Mouse (Mus musculus): ENCODE measurements at regions not wholly inside any gene's neighbourhood (a gene's known extent, or its start where the extent isn't known, plus 50 kb on each side); places are given as distances from the start of the nearest gene placed in this dataset.

DNA sequence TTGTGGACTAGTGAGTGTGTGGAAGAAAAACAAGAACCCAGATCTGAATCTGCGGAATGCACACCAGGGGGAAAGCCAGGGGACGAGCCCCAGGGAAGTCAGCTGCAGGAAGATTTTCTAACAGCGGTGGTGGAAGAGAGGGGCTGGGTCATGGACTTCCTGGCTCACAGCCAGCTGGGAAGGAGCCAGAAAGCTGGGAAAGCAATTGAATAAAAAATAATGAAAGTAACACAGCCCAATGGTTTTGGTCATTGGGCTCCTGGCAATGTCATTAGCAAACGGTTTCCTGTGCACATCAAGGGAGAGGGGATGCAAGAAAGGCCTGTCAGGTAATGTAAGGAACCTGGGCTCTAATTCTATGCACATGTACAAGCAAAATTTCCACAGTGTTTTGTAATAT, 273.9 kb upstream of the Klf12 start:
- Histone ChIP-seq H3K4me3 (no peak overlapping the region), H3K27me3 (ENCODE audit: control insufficient read depth, insufficient read depth, insufficient read length) (no peaks in the 10 kb centered on the region), H3ac (ENCODE audit: control insufficient read depth, insufficient read length) (no peak overlapping the region), H3K36me3 (ENCODE audit: control insufficient read depth, insufficient read depth) (no peaks in the 10 kb centered on the region), H3K79me2 (ENCODE audit: control insufficient read depth, insufficient read depth) (no peaks in the 10 kb centered on the region), H3K4me2 (ENCODE audit: low read depth) (no peak overlapping the region)
- TF ChIP-seq SRF (IDR thresholded peaks at IDR 0.05; ENCODE audit: control insufficient read depth, insufficient read length, low read depth) (no peak), MYOD1 (IDR thresholded peaks at IDR 0.05; ENCODE audit: control insufficient read depth in 1 of 3, insufficient read length in 2 of 3, low read depth in 2 of 3) (no peak), CEBPB (IDR thresholded peaks at IDR 0.05; ENCODE audit: insufficient read depth, poor library complexity, severe bottlenecking) (no peak), TCF3 (IDR thresholded peaks at IDR 0.05; ENCODE audit: insufficient read length, low read depth) (no peak), REST (IDR thresholded peaks at IDR 0.05; ENCODE audit: insufficient read depth, insufficient read length) (no peak), E2F4 (IDR thresholded peaks at IDR 0.05; ENCODE audit: insufficient read depth) (no peak), MYOG (IDR thresholded peaks at IDR 0.05; ENCODE audit: control insufficient read depth in 1 of 3, insufficient read depth in 1 of 3, insufficient read length in 2 of 3, low read depth in 2 of 3) (no peak), USF1 (IDR thresholded peaks at IDR 0.05; ENCODE audit: low read depth) (no peak), MAX (IDR thresholded peaks at IDR 0.05; ENCODE audit: low read depth) (no peak), POLR2AphosphoS2 (IDR thresholded peaks at IDR 0.05; ENCODE audit: insufficient read length, low read depth) (no peak), TCF12 (IDR thresholded peaks at IDR 0.05; ENCODE audit: insufficient read depth, poor library complexity, severe bottlenecking) (no peak), POLR2A (IDR thresholded peaks at IDR 0.05; ENCODE audit: insufficient read length, low read depth) (no peak)

DNA sequence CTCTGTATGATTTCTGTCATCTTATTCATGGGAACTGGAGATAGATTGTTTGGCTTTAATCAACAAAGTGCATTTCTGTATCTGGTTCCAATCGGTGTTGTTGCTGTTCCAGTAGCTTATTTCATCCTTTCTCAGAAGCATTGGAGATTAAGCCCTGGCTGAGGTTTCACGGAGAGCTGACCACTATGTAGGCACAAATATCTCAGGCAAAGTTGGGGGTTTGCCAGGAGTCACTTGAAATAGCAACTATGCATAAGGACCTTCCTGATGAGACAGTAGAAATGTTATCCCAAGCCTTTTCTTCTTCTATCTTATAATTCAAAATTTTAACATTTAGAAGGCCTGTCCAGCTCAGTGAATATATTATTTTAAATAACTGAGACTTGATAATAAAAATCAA, 268.0 kb upstream of the Klf12 start:
- H3K36me3 ChIP-seq (ENCODE audit: control insufficient read depth, insufficient read depth), result no peaks in the 10 kb centered on the region
- no peaks in the 10 kb centered on the region for H3K27me3 ChIP-seq (ENCODE audit: control insufficient read depth, insufficient read depth, insufficient read length)
- H3K4me3 ChIP-seq, result no peak overlapping the region
- H3K4me2 ChIP-seq (ENCODE audit: low read depth), result no peak overlapping the region
- H3ac ChIP-seq (ENCODE audit: control insufficient read depth, insufficient read length), result no peak overlapping the region
- TF ChIP-seq POLR2A (IDR thresholded peaks at IDR 0.05; ENCODE audit: insufficient read length, low read depth), result no peak
- no peak for TF ChIP-seq E2F4 (IDR thresholded peaks at IDR 0.05; ENCODE audit: insufficient read depth)
- no peak for TF ChIP-seq TCF12 (IDR thresholded peaks at IDR 0.05; ENCODE audit: insufficient read depth, poor library complexity, severe bottlenecking)
- no peak for TF ChIP-seq MAX (IDR thresholded peaks at IDR 0.05; ENCODE audit: low read depth)
- no peak for TF ChIP-seq MYOG (IDR thresholded peaks at IDR 0.05; ENCODE audit: control insufficient read depth in 1 of 3, insufficient read depth in 1 of 3, insufficient read length in 2 of 3, low read depth in 2 of 3)
- no peak for TF ChIP-seq REST (IDR thresholded peaks at IDR 0.05; ENCODE audit: insufficient read depth, insufficient read length)
- no peak for TF ChIP-seq POLR2AphosphoS2 (IDR thresholded peaks at IDR 0.05; ENCODE audit: insufficient read length, low read depth)
- TF ChIP-seq MYOD1 (IDR thresholded peaks at IDR 0.05; ENCODE audit: control insufficient read depth in 1 of 3, insufficient read length in 2 of 3, low read depth in 2 of 3), result no peak
- no peak for TF ChIP-seq CEBPB (IDR thresholded peaks at IDR 0.05; ENCODE audit: insufficient read depth, poor library complexity, severe bottlenecking)
- H3K79me2 ChIP-seq (ENCODE audit: control insufficient read depth, insufficient read depth), result no peaks in the 10 kb centered on the region

GRCm38 (mm10) chr14:100550266-100550665, 265.8 kb upstream of the Klf12 start:
- Histone ChIP-seq H3K36me3 (ENCODE audit: control insufficient read depth, insufficient read depth) (no peaks in the 10 kb centered on the region), H3K4me2 (ENCODE audit: low read depth) (no peak overlapping the region), H3ac (ENCODE audit: control insufficient read depth, insufficient read length) (no peak overlapping the region), H3K4me3 (no peak overlapping the region), H3K79me2 (ENCODE audit: control insufficient read depth, insufficient read depth) (no peaks in the 10 kb centered on the region), H3K27me3 (ENCODE audit: control insufficient read depth, insufficient read depth, insufficient read length) (no peaks in the 10 kb centered on the region)
- no peak for TF ChIP-seq TCF3 (IDR thresholded peaks at IDR 0.05; ENCODE audit: insufficient read length, low read depth)
- TF ChIP-seq TCF12 (IDR thresholded peaks at IDR 0.05; ENCODE audit: insufficient read depth, poor library complexity, severe bottlenecking), result no peak
- no peak for TF ChIP-seq MYOG (IDR thresholded peaks at IDR 0.05; ENCODE audit: control insufficient read depth in 1 of 3, insufficient read depth in 1 of 3, insufficient read length in 2 of 3, low read depth in 2 of 3)
- no peak for TF ChIP-seq SRF (IDR thresholded peaks at IDR 0.05; ENCODE audit: control insufficient read depth, insufficient read length, low read depth)
- no peak for TF ChIP-seq MYOD1 (IDR thresholded peaks at IDR 0.05; ENCODE audit: control insufficient read depth in 1 of 3, insufficient read length in 2 of 3, low read depth in 2 of 3)
- TF ChIP-seq USF1 (IDR thresholded peaks at IDR 0.05; ENCODE audit: low read depth), result no peak
- TF ChIP-seq E2F4 (IDR thresholded peaks at IDR 0.05; ENCODE audit: insufficient read depth), result no peak
- no peak for TF ChIP-seq POLR2AphosphoS2 (IDR thresholded peaks at IDR 0.05; ENCODE audit: insufficient read length, low read depth)
- no peak for TF ChIP-seq POLR2A (IDR thresholded peaks at IDR 0.05; ENCODE audit: insufficient read length, low read depth)
- no peak for TF ChIP-seq MAX (IDR thresholded peaks at IDR 0.05; ENCODE audit: low read depth)
- TF ChIP-seq REST (IDR thresholded peaks at IDR 0.05; ENCODE audit: insufficient read depth, insufficient read length), result no peak
- no peak for TF ChIP-seq CEBPB (IDR thresholded peaks at IDR 0.05; ENCODE audit: insufficient read depth, poor library complexity, severe bottlenecking)

DNA sequence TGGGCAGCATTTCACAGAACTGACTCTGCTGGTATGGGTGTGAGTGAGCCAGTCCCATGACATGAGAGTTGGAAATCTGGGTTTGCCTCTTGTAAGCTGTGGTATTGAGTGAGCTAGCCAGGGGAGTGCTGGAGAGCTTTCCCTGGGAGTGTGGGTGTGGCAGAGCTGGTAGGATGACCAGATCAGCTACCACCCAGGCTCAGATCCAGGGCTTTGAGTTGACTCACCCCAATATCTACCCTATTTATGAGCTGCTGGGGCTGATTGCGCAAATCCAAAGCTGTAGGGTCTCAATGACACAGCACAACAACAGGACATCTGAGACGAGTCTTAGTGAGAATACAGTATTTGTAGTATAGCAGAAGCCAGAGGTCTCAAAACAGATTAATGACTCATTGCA, 245.7 kb upstream of the Klf12 start:
- Histone ChIP-seq H3K36me3 (ENCODE audit: control insufficient read depth, insufficient read depth) (no peaks in the 10 kb centered on the region), H3ac (ENCODE audit: control insufficient read depth, insufficient read length) (no peak overlapping the region)
- TF ChIP-seq CEBPB (IDR thresholded peaks at IDR 0.05; ENCODE audit: insufficient read depth, poor library complexity, severe bottlenecking) (peak; percentile 66), MYOD1 (IDR thresholded peaks at IDR 0.05; ENCODE audit: control insufficient read depth in 1 of 3, insufficient read length in 2 of 3, low read depth in 2 of 3) (no peak)

DNA sequence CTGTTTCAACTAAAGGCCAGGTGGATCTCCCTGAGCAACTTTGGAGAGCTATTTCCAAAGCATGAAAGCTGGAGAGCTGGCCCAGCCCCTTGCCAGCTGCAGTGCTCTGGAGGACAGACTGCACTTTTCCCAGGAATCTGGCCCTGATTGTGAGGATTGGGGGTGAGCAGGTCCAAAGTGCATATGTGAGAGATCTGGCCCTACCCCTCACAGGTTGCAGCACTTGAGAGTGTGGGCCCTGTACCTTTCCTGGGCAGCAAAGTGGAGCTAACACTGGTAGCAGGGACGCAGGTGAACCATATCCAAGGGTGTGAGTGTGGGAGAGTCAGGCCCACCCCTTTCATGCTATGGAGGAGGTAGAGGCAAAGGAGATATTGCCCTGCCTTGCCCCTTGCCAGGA, 245.3 kb upstream of the Klf12 start:
- Histone ChIP-seq H3K4me2 (ENCODE audit: low read depth) (no peak overlapping the region), H3K27me3 (ENCODE audit: control insufficient read depth, insufficient read depth, insufficient read length) (no peaks in the 10 kb centered on the region), H3ac (ENCODE audit: control insufficient read depth, insufficient read length) (no peak overlapping the region), H3K4me3 (no peak overlapping the region), H3K79me2 (ENCODE audit: control insufficient read depth, insufficient read depth) (no peaks in the 10 kb centered on the region), H3K36me3 (ENCODE audit: control insufficient read depth, insufficient read depth) (no peaks in the 10 kb centered on the region)
- TF ChIP-seq TCF12 (IDR thresholded peaks at IDR 0.05; ENCODE audit: insufficient read depth, poor library complexity, severe bottlenecking), result no peak
- TF ChIP-seq MYOD1 (IDR thresholded peaks at IDR 0.05; ENCODE audit: control insufficient read depth in 1 of 3, insufficient read length in 2 of 3, low read depth in 2 of 3), result no peak
- TF ChIP-seq E2F4 (IDR thresholded peaks at IDR 0.05; ENCODE audit: insufficient read depth), result no peak
- TF ChIP-seq SRF (IDR thresholded peaks at IDR 0.05; ENCODE audit: control insufficient read depth, insufficient read length, low read depth), result no peak
- no peak for TF ChIP-seq REST (IDR thresholded peaks at IDR 0.05; ENCODE audit: insufficient read depth, insufficient read length)
- no peak for TF ChIP-seq POLR2A (IDR thresholded peaks at IDR 0.05; ENCODE audit: insufficient read length, low read depth)
- no peak for TF ChIP-seq CEBPB (IDR thresholded peaks at IDR 0.05; ENCODE audit: insufficient read depth, poor library complexity, severe bottlenecking)
- no peak for TF ChIP-seq MAX (IDR thresholded peaks at IDR 0.05; ENCODE audit: low read depth)
- no peak for TF ChIP-seq POLR2AphosphoS2 (IDR thresholded peaks at IDR 0.05; ENCODE audit: insufficient read length, low read depth)
- no peak for TF ChIP-seq USF1 (IDR thresholded peaks at IDR 0.05; ENCODE audit: low read depth)
- TF ChIP-seq MYOG (IDR thresholded peaks at IDR 0.05; ENCODE audit: control insufficient read depth in 1 of 3, insufficient read depth in 1 of 3, insufficient read length in 2 of 3, low read depth in 2 of 3), result no peak
- TF ChIP-seq TCF3 (IDR thresholded peaks at IDR 0.05; ENCODE audit: insufficient read length, low read depth), result no peak

More for the DNA sequence above, 245.7 kb upstream of the Klf12 start:
- H3K79me2 ChIP-seq (ENCODE audit: control insufficient read depth, insufficient read depth), result no peaks in the 10 kb centered on the region
- no peaks in the 10 kb centered on the region for H3K27me3 ChIP-seq (ENCODE audit: control insufficient read depth, insufficient read depth, insufficient read length)
- no peak overlapping the region for H3K4me3 ChIP-seq
- H3K4me2 ChIP-seq (ENCODE audit: low read depth), result no peak overlapping the region

All from myocyte (in vitro differentiated cells).